Mouse (Mus musculus) heart, embryonic 14.5 days (tissue): ENCODE data around the gene Aff3. TPM values are rescaled to one million over a fixed set of nuclear protein-coding genes. Genes with fewer than 3 reads are reported as not detected.

ENCODE experiments used
- ATAC-seq: fragments of 200-750 bp; cut with Nextera tagmentation; 2 replicates; pipeline ENCODE4 v1.8.0; 2017; ENCODE audit warnings: low read depth, moderate TSS enrichment; ENCODE audit not compliant: insufficient number of reproducible peaks, insufficient read depth, low FRiP score
- H3K27ac ChIP-seq, 2 experiments: fragments of 200-500 bp in 1 of 2; fragments of 300-500 bp in 1 of 2; sonication (generic) in 1 of 2; replicated peaks in 1 of 2; 2 replicates each; pipeline ENCODE4 v1.5.1; 2012 to 2014; ENCODE audit warnings: low read depth in 2 of 2, low read length in 2 of 2, control low read depth in 1 of 2, mild to moderate bottlenecking in 1 of 2, mixed read lengths in 1 of 2; ENCODE audit not compliant: control insufficient read depth in 1 of 2, insufficient read depth in 1 of 2
- H3K27me3 ChIP-seq: fragments of 300-500 bp; sonication (generic); 2 replicates; pipeline ENCODE4 v1.6.1; 2014; ENCODE audit warnings: mild to moderate bottlenecking, low read length, control low read depth; ENCODE audit not compliant: control insufficient read depth, insufficient read depth
- H3K36me3 ChIP-seq: fragments of 300-500 bp; sonication (generic); 2 replicates; pipeline ENCODE4 v1.6.1; 2014; ENCODE audit warnings: mild to moderate bottlenecking, control low read depth, low read length, mixed read lengths; ENCODE audit not compliant: control insufficient read depth, insufficient read depth
- H3K4me1 ChIP-seq, 2 experiments: fragments of 200-500 bp in 1 of 2; fragments of 300-500 bp in 1 of 2; sonication (generic) in 1 of 2; 2 replicates each; pipeline ENCODE4 v1.6.1; 2012 to 2014; ENCODE audit warnings: low read length in 2 of 2, control low read depth in 1 of 2, mixed read lengths in 1 of 2; ENCODE audit not compliant: control insufficient read depth in 2 of 2, insufficient read depth in 2 of 2
- H3K4me2 ChIP-seq: fragments of 300-500 bp; sonication (generic); 2 replicates; pipeline ENCODE4 v1.6.1; 2014; ENCODE audit warnings: mild to moderate bottlenecking, low read length
- H3K4me3 ChIP-seq, 2 experiments: fragments of 200-500 bp in 1 of 2; fragments of 300-500 bp in 1 of 2; sonication (generic) in 1 of 2; 2 replicates each; pipeline ENCODE4 v1.5.1; 2012 to 2014; ENCODE audit warnings: low read length in 2 of 2, mild to moderate bottlenecking in 2 of 2, control low read depth in 1 of 2, low read depth in 1 of 2, moderate library complexity in 1 of 2; ENCODE audit not compliant: control insufficient read depth in 1 of 2, insufficient read depth in 1 of 2
- H3K9ac ChIP-seq: fragments of 300-500 bp; sonication (generic); 2 replicates; pipeline ENCODE4 v1.6.1; 2014; ENCODE audit warnings: mild to moderate bottlenecking, low read length
- H3K9me3 ChIP-seq: fragments of 300-500 bp; sonication (generic); 2 replicates; pipeline ENCODE4 v1.6.1; 2016; ENCODE audit warnings: low read length, control low read depth; ENCODE audit not compliant: control insufficient read depth
- WGBS: fragments of 180-500 bp; shearing (Covaris S2); extraction: QIAGEN DNeasy Blood & Tissue Kit; methylation state at CpG from one replicate; pipeline ENCODE4 v1.1.7; 2014; 5-methylcytosine and 5-hydroxymethylcytosine counted together
- polyA plus RNA-seq: library from polyadenylated mRNA; unstranded; fragments of >200 nt; fragmentation: Nextera tagmentation; extraction: Ambion mirVana; gene quantifications from 2 replicates; pipeline ENCODE4 v1.2.1, GENCODE M21; 2014

The Aff3 gene
- polyA plus RNA-seq, 1 experiment from 2014 or later, result 4.1 TPM

- H3K9me3 ChIP-seq, result no peaks in the 10 kb centered on the region
- H3K4me2 ChIP-seq, result no peak overlapping the region
- no peak overlapping the region; a peak in 1 of 4 replicates for H3K27ac ChIP-seq
- H3K27me3 ChIP-seq, result no peaks in the 10 kb centered on the region
- H3K9ac ChIP-seq, result no peak overlapping the region
- ATAC-seq, result no peak
- no peaks in the 10 kb centered on the region for H3K36me3 ChIP-seq
- peaks cover 23 to 31% of the 10 kb centered on the region in 2 experiments for H3K4me1 ChIP-seq
- no peak overlapping the region for H3K4me3 ChIP-seq
- 51% methylated on average over 8 of the region's 8 CpGs for WGBS
Measured at GRCm38 (mm10) chr1:38454921-38455320, 209.8 kb downstream of the Aff3 start.

DNA sequence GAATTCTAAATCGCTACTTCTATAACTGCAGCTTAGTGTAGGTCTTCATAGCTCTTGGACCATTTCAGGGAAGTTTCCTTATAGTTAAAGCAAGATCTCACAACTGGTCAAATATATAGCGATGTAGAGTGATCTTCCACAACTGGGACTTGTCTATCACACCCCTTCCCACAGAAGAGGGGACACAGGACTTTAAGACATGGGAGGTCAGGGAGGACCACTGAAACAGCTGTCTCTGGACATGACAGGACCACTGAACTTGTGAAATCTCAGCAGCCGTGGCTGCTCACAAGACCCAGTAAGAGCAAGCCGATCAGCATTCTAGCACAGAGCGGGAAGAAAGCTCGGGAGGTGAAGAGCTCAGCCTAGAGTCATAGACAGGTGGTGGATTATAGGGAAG is 213.4 kb downstream of the Aff3 start:
- Histone ChIP-seq H3K4me1 (peaks cover 32 to 49% of the 10 kb centered on the region in 2 experiments), H3K27ac (no peak overlapping the region)
- ATAC-seq, result no peak

DNA sequence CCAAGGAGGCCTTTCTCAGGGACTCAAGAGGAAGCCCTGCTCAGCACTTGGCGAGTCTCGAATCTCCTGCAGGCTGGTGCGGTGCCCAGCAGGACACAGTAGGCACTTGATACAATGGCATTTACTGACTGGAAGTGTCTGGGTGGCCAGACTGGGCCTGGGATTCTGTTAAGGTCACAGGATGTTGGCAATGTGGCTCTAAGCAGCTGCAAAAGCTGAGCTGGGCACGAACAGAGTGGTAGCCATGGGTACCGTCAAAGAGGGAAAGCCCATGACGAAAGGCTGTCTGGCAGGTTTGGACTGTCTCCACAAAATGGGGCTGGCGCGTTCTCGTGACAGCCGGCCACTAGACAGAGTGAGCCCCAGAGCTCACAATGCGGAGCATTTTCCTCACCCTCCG is 214.1 kb downstream of the Aff3 start:
- H3K9ac ChIP-seq, result no peak overlapping the region
- H3K27ac ChIP-seq, result 0 out of 4 replicates have a peak overlapping the region, but pooled peaks of 1 of the 2 experiments have one; percentile 24
- no peaks in the 10 kb centered on the region for H3K27me3 ChIP-seq
- no peak overlapping the region for H3K4me3 ChIP-seq
- no peak overlapping the region for H3K4me2 ChIP-seq
- H3K4me1 ChIP-seq, result peaks cover 35 to 51% of the 10 kb centered on the region in 2 experiments
- no peaks in the 10 kb centered on the region for H3K36me3 ChIP-seq
- WGBS, result 58% methylated on average over 12 of the region's 12 CpGs
- H3K9me3 ChIP-seq, result no peaks in the 10 kb centered on the region
- ATAC-seq, result no peak

More for the DNA sequence above, 213.4 kb downstream of the Aff3 start:
- Histone ChIP-seq H3K27me3 (no peaks in the 10 kb centered on the region), H3K9me3 (no peaks in the 10 kb centered on the region), H3K36me3 (no peaks in the 10 kb centered on the region), H3K4me2 (no peak overlapping the region), H3K4me3 (no peak overlapping the region), H3K9ac (no peak overlapping the region)
- 90% methylated on average over 6 of the region's 6 CpGs for WGBS

DNA sequence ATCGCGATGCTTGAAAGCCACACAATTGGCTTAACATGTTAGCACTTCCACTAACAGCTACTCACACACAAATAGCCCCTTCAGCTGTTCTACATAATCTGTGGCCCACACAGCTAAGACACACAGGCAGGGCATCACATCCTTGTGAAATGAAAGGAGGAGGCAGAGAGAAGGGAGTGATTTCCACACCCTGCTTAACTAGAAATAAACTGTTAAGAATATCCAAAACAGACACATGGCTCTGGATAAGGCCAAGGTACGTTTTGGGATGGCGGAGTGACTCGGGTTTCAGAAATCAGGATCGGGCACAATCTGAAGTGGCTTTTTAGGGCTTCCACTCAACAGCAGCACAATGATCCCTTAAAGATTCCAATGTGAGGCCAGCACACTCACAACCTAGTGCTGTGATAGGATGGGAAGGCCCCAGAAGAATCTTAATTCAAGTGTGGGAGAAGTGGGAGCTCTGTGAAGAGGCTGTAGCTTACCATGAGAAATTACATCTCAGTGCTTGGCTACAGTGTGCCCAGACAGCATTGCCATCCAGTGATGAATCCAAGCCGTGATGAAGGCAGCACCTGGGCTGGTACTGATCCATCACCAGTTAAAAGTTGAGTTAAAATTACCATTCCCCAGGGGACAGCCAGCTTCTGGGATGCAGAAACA is 214.8 kb downstream of the Aff3 start:
- Histone ChIP-seq H3K36me3 (no peaks in the 10 kb centered on the region), H3K9ac (peak overlapping the region; percentile 6; the same call in 1 of the 2 replicates), H3K4me1 (peaks cover 30 to 44% of the 10 kb centered on the region in 2 experiments), H3K4me3 (no peak overlapping the region), H3K9me3 (no peaks in the 10 kb centered on the region), H3K27me3 (no peaks in the 10 kb centered on the region), H3K4me2 (no peak overlapping the region), H3K27ac (0 out of 4 replicates have a peak overlapping the region, but pooled peaks of 1 of the 2 experiments have one; percentile 24)
- 39% methylated on average over 7 of the region's 7 CpGs for WGBS
- ATAC-seq, result no peak

GRCm38 (mm10) chr1:38448854-38449253 is 215.9 kb downstream of the Aff3 start:
- H3K27me3 ChIP-seq, result no peaks in the 10 kb centered on the region
- no peak overlapping the region for H3K4me2 ChIP-seq
- WGBS, result 52% methylated on average over 3 of the region's 3 CpGs
- ATAC-seq, result no peak
- no peak overlapping the region for H3K4me3 ChIP-seq
- no peak overlapping the region for H3K27ac ChIP-seq
- no peak overlapping the region for H3K9ac ChIP-seq
- H3K36me3 ChIP-seq, result no peaks in the 10 kb centered on the region
- peaks cover 29 to 44% of the 10 kb centered on the region in 2 experiments for H3K4me1 ChIP-seq
- H3K9me3 ChIP-seq, result no peaks in the 10 kb centered on the region

DNA sequence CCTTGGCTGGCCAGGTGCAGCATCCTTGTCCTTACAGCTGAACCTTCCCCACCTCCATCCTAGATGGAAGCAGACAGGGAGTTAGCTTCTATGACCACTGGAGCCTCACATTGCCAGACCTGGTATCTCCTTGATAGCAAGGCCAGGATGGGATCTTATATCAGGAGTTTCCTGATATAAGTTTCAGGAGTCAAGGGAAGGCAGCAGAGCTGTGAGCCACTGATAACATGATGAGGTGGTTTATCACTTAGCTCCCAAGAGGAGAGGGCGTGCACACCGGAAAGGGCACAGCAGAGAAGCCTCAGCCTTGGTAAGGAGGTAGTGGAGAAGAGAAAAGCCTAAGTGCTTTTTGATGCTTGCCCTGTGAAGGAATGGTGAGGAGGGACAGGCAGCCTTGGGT is 217.2 kb downstream of the Aff3 start:
- Histone ChIP-seq H3K4me1 (peaks cover 35 to 54% of the 10 kb centered on the region in 2 experiments), H3K27me3 (no peaks in the 10 kb centered on the region), H3K36me3 (no peaks in the 10 kb centered on the region), H3K9me3 (no peaks in the 10 kb centered on the region), H3K27ac (no peak overlapping the region; a peak in 1 of 4 replicates), H3K4me3 (no peak overlapping the region), H3K4me2 (no peak overlapping the region), H3K9ac (no peak overlapping the region)
- WGBS, result 27% methylated on average over 2 of the region's 2 CpGs
- ATAC-seq, result no peak

DNA sequence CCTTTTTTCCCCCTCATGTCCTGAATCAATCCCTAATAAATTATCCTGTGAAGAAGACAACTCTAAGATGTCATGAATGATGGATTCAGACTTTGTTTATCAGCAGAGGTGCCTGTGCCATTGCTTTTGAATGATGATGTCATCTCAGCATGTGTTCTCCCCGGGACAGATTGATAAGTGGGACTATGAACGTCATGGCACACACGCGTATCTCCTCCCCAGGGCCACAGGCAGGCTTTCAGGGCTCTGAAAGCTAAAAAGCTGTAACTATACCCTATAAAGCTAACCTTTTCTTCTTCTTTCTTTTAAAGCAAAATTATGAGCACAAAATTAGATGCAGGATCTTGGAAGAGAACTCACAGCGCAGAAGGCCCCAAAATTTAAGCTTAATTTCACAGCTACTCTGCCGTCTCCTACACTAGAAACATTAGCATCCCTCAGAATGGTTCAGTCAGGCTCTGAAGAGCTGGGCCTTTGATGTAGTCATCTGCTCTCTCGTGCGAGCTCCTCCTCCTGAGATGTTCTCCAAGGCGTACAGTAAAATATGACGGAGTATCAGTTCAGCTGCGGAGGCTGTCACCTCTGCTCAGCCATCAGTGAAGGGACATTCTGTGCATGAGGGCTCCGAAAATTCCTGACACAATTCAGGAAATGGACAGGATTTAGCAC is 218.5 kb downstream of the Aff3 start:
- Histone ChIP-seq H3K4me2 (no peak overlapping the region), H3K36me3 (no peaks in the 10 kb centered on the region), H3K9me3 (no peaks in the 10 kb centered on the region), H3K4me3 (no peak overlapping the region), H3K27me3 (no peaks in the 10 kb centered on the region), H3K9ac (no peak overlapping the region), H3K4me1 (peaks cover 42 to 66% of the 10 kb centered on the region in 2 experiments), H3K27ac (no peak overlapping the region)
- ATAC-seq, result no peak
- WGBS, result 65% methylated on average over 12 of the region's 12 CpGs
